Mouse (Mus musculus) adrenal gland, postnatal 14 days (tissue): ENCODE measurements at regions not wholly inside any gene's neighbourhood (a gene's known extent, or its start where the extent isn't known, plus 50 kb on each side); places are given as distances from the start of the nearest gene placed in this dataset.
"Not testable (repeated sequence)": the region's sequence is repeated elsewhere in the genome, so short reads cannot be mapped to it uniquely, and the experiment has no call there.

ENCODE experiments used
- DNase-seq: peaks from one replicate; pipeline ENCODE4 v3.0.0; 2021; ENCODE audit warnings: mixed read lengths

- DNase-seq = no peak
Observed at GRCm38 (mm10) chr5:134046086-134046485, 53.4 kb upstream of the Castor2 start.

- not testable (repeated sequence) for DNase-seq
Observed at GRCm38 (mm10) chr5:134042938-134043337, 56.6 kb upstream of the Castor2 start.

- DNase-seq = no peak
Observed at GRCm38 (mm10) chr5:134027316-134027966, 72.1 kb upstream of the Castor2 start.

GRCm38 (mm10) chr5:134019651-134020432 is 79.7 kb upstream of the Castor2 start:
- DNase-seq = no peak

- DNase-seq = peak; percentile 78
Observed at GRCm38 (mm10) chr5:134014257-134015163, 85.0 kb upstream of the Castor2 start.

- peak; percentile 6 for DNase-seq
Observed at GRCm38 (mm10) chr5:134013206-134013605, 86.3 kb upstream of the Castor2 start.

- no peak for DNase-seq
Observed at GRCm38 (mm10) chr5:134009843-134010242, 89.7 kb upstream of the Castor2 start.

- DNase-seq = peak; percentile 27
Observed at GRCm38 (mm10) chr5:134007127-134007771, 92.3 kb upstream of the Castor2 start.

GRCm38 (mm10) chr5:134006470-134007126 is 92.9 kb upstream of the Castor2 start:
- peak; percentile 88 for DNase-seq

GRCm38 (mm10) chr5:134006001-134006400 is 93.5 kb upstream of the Castor2 start:
- no peak for DNase-seq

- no peak for DNase-seq
Observed at GRCm38 (mm10) chr5:134000100-134000499, 99.4 kb upstream of the Castor2 start.

- DNase-seq = no peak
Observed at GRCm38 (mm10) chr5:133999698-134000097, 99.8 kb upstream of the Castor2 start.

- no peak for DNase-seq
Observed at GRCm38 (mm10) chr5:133991994-133992393, 107.5 kb upstream of the Castor2 start.

- peak; percentile 21 for DNase-seq
Observed at GRCm38 (mm10) chr5:133991556-133991955, 108.0 kb upstream of the Castor2 start.

- DNase-seq = no peak
Observed at GRCm38 (mm10) chr5:133983249-133983966, 116.1 kb upstream of the Castor2 start.

- DNase-seq = no peak
Observed at GRCm38 (mm10) chr5:133970421-133970914, 129.0 kb upstream of the Castor2 start.

GRCm38 (mm10) chr5:133963301-133963700 is 136.2 kb upstream of the Castor2 start:
- no peak for DNase-seq

- DNase-seq = no peak
Observed at GRCm38 (mm10) chr5:133940841-133941240, 158.7 kb upstream of the Castor2 start.

- no peak for DNase-seq
Observed at GRCm38 (mm10) chr5:133940030-133940429, 159.5 kb upstream of the Castor2 start.
